Mouse (Mus musculus) thymus, postnatal 10 days (tissue): ENCODE results near the gene Ano2.
A peak's percentile ranks its signal among the peaks of the same experiment; 100 is the strongest.

Experiments
- DNase-seq, 2 experiments: peaks; one replicate each; pipeline ENCODE4 v3.0.0; 2021; ENCODE audit warnings: low spot score in 2 of 2

Gene Ano2

DNA sequence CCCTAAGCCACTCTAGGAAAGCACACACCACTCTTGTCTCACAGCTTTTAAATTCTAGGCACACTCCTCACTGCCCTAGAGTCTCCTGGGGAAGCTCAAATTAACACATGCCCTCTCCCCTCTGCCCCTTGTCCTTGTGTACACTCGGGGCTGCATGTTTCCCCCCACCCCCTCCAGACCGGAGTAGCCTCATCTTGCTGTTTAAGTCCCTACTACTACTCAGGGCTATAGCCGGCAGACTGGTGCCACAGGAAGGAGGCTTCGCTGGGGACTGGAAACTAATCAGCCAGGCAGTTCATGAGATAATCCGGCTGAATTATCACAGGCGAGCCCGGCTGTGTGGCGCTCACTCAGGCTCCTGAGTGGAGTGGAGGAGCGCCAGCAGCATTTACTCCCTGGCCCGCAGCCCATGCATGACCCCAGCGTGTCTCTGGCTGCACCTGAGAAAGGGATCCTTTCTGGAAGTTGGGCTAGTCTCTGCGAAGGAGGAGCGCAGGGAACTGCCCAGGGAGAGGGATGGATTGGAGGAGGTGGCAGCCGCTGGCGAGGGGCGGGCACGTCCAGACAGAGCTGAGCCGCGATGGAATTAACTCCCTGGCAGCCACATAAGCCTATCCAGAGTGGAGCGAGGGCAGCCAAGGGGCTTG, at the start of gene Ano2:
TSS of gene Ano2 (plus strand) at position 363 of the 647 bp plus-strand sequence.
- no peak for DNase-seq

GRCm38 (mm10) chr6:125640486-125640885, 49.7 kb upstream of the Ano2 start:
- no peak for DNase-seq

DNA sequence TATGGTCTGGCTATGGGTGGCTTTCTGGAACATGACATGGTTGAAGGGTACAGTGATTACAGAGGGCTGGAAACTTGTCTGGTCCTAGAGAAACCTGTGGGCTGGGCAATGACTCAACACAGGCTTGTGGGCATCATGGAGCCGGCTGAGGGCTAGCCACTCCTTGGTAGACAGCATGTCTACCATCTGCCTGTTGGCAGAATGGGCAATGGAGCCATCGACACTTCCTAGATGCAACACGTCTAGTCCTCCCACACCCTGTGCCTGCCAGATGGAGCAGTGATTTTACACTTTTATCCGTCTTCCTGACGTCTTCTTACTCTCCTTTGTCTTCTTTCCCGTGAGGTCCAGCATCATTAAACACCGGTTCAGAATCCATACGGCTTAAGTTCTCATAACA, 49.1 kb upstream of the Ano2 start:
- no peak for DNase-seq

- no peak for DNase-seq
Measured at GRCm38 (mm10) chr6:125648964-125649363, 41.3 kb upstream of the Ano2 start.

GRCm38 (mm10) chr6:125651335-125651734, 38.9 kb upstream of the Ano2 start:
- no peak for DNase-seq

DNA sequence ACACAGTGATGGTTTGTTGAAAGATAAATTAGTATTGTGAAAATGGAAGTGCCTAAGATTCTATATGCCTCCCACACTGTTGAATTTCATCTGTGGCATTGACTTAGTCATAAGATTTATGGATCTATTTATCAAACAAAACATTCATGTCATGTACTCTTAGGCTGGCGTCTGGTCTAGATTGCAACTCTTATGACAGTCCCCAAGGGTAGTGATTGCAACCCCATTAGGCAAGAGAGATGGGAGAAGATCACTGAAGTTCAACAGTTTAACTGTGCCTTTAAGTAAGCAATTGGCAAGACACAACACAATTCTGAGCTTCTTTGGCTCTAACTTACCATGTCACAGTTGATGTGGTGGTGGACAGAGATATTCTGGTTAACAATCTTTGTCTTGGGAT, 36.8 kb upstream of the Ano2 start:
- no peak for DNase-seq

GRCm38 (mm10) chr6:125656921-125657320, 33.3 kb upstream of the Ano2 start:
- DNase-seq: no peak

DNA sequence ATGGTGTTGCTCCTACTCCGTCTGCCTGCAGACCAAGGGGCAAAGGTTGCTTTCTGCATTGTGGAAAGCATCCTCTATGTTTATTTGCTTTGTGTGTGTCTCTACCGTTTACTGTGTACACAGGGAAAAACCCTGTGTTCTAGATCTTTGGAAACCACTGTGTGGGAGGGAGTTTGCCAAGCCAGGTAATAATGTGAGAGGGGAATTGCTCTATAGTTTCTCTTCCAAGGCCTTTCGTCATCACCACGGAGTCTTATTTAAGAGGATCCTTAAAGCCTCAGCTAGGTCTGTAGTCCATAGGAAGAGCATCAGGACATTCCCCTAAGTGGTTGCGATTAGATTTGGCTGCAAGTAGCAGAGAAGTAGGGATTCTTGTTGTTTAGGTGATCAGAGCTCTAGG, 32.3 kb upstream of the Ano2 start:
- DNase-seq: no peak

- DNase-seq: peak in 1 of 2 experiments; percentile 74
Measured at GRCm38 (mm10) chr6:125661106-125661877, 28.9 kb upstream of the Ano2 start.

DNA sequence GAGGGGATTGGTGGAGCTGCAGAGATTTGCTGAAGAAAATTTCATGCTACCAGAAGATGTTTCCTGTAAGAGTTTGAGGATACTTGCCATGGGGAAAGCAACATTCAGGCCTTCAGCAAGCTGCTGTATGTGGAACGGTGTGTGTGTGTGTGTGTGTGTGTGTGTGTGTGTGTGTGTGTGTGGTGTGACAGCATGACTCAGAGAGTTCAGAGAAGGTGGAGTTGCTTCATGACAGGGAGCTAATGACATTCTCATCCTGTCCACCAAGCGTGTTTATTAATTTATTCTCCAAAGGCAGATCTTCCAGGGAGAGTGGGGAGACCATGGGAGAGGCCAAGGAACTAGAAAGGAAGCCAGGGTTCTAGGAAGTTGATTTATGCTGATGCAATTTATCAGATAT, 26.3 kb upstream of the Ano2 start:
- no peak for DNase-seq

- no peak for DNase-seq
Measured at GRCm38 (mm10) chr6:125671835-125672234, 18.4 kb upstream of the Ano2 start.

GRCm38 (mm10) chr6:125678492-125678891, 11.7 kb upstream of the Ano2 start:
- peak in 1 of 2 experiments; percentile 10 for DNase-seq

DNA sequence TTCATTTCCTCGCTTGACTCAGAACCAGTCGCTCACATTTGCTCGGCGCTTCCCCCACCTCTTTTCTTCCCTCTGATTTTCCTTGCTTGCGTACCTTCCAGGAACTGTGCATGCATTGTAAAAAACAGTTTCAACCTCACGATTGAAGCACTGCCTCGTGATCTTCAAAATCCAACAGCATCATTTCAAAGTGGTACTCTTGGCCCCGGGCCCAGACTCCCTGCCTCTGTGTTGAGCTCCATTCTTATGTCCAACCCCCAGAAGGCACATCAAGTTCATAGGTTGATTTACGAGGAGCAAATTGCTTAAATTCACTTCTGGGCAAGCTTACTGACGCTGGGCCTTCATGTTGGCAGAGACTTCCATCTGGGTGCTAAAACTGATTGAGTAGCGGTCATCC, 9.6 kb upstream of the Ano2 start:
- DNase-seq: no peak

DNA sequence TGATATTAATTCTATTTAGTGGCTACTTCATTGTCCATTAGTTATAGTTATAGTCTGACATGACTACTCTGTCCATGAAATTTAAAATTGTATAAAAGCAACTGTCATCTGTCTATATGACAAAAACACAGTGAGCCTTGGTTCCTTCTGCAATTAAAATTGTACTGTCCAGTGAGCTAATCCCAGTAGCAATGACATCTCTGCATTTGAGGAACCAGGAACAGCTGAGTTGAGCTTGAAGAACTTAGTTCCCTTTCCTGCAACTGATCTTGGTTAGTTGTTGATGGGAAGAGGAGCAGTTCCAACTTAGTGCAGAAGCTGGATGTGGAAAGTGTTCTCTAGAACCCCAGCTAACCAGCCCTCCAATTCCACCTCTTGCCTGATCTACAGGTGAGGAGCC, 4.8 kb upstream of the Ano2 start:
- no peak for DNase-seq

DNA sequence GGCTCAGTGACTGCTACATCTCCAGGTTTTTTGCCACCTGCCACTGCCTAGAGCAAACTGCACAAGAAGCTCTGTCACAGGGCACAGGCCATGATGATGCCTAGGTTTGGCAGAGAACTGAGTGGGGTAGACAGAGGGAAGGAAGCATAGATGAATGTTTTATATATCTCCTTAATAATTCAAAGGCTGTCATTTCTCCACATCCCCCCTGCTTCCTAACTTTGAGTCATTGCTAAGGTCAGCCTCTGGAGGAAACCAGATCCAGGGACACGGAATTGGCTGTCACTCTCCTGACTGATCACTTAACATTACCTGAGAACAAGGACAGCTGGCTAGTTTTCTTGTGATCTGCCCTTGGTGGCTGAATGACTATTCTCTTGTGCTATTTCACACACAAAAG, 2.2 kb upstream of the Ano2 start:
- no peak for DNase-seq

DNA sequence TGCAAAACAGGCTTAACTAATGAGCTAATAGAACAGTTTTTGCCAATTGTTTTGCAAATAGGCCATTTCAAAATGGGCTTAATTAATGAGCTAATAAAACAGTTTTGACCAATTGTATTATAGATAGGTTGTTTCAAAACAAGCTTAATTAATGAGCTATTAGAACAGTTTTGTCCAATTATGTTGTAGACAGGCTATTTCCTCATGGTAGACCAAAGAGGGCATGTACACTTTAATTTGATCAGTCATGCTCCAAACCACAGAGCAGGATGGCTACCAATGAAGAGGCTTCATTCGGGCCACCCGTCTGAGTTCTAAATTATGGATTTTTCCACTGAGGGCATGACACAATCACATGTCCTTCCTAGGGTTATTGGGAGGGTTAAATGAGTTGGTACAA, 10.9 kb downstream of the Ano2 start:
- DNase-seq: no peak

GRCm38 (mm10) chr6:125711261-125711660, 21.0 kb downstream of the Ano2 start:
- no peak for DNase-seq

DNA sequence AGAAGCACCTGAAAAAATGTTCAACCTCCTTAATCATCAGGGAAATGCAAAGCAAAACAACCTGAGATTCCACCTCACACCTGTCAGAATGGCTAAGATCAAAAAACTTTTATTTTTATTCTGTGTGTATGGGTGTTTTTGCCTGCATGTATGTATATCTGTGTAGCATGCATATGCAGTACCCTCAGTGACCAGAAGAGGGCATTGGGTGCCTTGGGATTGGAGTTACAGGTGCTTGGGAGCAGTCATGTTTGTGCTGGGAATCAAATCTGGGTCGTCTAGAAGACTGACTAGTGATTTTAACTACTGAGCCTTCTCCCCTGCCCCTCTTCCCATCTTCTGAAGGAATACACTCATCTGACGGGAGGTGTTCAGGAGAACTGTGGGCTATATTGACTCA, 36.2 kb downstream of the Ano2 start:
- peak in 1 of 2 experiments; percentile 27 for DNase-seq

DNA sequence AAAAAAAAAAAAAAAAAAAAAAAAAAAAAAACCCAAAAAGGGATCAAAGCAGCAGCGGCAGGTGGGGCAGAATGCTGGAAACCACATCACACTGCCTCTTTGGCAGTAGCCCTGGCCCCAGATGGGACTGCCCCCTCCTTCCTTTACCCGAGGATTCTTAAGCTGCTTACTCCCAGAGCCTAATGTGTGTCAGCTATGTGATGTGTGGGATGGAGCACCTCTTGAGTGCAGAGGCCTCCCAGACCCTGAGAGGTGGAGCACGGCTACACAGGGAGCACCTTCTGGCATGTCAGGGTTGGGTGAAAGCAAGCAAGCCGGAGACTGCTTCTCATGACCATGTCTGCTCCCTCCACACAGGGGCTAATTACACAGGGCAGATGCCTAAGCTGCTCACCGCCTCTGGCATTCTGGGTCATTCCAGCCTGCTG, 37.3 kb downstream of the Ano2 start:
- no peak for DNase-seq

GRCm38 (mm10) chr6:125729471-125729870, 39.3 kb downstream of the Ano2 start:
- DNase-seq: no peak

DNA sequence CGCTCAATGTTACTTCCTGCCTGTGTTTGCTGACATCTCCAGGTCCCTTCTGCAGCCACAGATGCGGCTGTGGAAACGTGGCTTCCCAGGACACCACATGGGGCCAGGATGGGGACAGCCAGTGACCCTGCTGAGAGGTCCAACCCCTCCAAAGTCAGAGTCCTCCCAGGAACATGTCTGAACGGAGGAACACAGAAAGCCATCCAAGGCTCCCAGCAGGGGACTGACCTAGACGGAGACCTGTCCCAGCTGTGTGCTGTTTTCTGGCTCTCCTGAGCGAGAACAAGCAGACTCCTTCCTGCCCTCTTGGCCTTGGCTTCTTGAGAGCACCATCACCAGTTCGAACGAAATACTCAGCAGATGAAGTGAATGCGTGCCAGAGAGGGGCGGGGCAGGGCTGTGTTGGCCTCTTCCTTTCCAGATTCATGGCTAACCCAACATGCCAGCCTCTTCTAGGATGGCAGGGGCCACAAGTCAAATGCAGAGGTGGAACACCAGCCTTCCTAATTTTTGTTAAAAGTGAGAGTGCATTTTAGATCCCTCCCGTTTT, 39.8 kb downstream of the Ano2 start:
- DNase-seq: no peak

- DNase-seq: no peak
Measured at GRCm38 (mm10) chr6:125737511-125738285, 47.5 kb downstream of the Ano2 start.
